25 mouse cellular contexts compared by ENCODE assay signal in the genomic region with DNA sequence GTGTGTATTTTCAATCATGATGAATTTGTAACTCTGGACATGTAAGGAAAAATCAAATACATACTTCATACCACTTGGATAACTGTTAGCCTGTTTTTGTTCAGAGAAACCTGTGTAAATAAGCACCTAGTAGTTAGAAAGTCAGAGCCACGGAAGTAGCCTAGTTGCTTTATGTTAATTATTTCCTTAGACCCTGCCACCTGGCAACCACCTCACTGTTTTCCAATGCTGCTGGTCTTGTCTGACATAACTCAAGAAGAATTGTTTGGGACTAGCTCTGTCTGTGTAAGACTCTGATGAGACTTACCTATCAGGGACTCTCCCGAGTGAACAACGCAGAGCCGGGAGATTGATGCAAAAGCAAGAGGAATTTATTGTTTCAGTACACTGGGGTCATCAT. TPM values are rescaled to one million over a fixed set of nuclear protein-coding genes. Genes with fewer than 3 reads are reported as not detected.
DNase-seq lines count a peak whose midpoint lies in the region; ATAC-seq and TF ChIP-seq lines count a peak whose summit lies in the region.
"Had no signal": no experiment of that assay in that cellular context is flagged by ENCODE, and none has a peak within 500 bp of the region (broad histone marks: within the 10 kb centered on the region; RNA-seq: fewer than 3 reads in every experiment).

No protein-coding gene starts in this region.

- no peak overlapping the region for H3K4me2 ChIP-seq in kidney, embryonic 14.5 days (replicated peaks; ENCODE audit: low read depth, low read length)
- no peak overlapping the region for H3K4me2 ChIP-seq in kidney, embryonic 16.5 days (replicated peaks; ENCODE audit: low read depth, low read length)
- H3K4me2 ChIP-seq: embryonic facial prominence, embryonic 13.5 days; embryonic facial prominence, embryonic 15.5 days; forebrain, embryonic 12.5 days had no signal

- TF ChIP-seq CTCF in kidney, adult 2 months (conservative IDR thresholded peaks at IDR 0.05; ENCODE audit: insufficient read depth, insufficient read length, low read depth, low read length) = no peak

- 74% methylated on average over 4 of the region's 4 CpGs for WGBS in kidney, adult 2 months
- 92% methylated on average over 4 of the region's 4 CpGs for WGBS in kidney, embryonic 14.5 days
- 95% methylated on average over 4 of the region's 4 CpGs for WGBS in kidney, embryonic 16.5 days

- peaks cover 6% of the 10 kb centered on the region; the same call in 1 of the 2 replicates for H3K4me1 ChIP-seq in kidney, adult 2 months (ENCODE audit: control insufficient read depth, insufficient read depth, low read length)
- no peaks in the 10 kb centered on the region for H3K4me1 ChIP-seq in kidney, embryonic 14.5 days (ENCODE audit: control insufficient read depth, insufficient read depth, low read length)
- H3K4me1 ChIP-seq in kidney, embryonic 16.5 days (ENCODE audit: insufficient read depth, low read length) = no peaks in the 10 kb centered on the region
- H3K4me1 ChIP-seq: embryonic facial prominence, embryonic 13.5 days; embryonic facial prominence, embryonic 15.5 days; forebrain, embryonic 10.5 days; forebrain, embryonic 12.5 days had no signal

- no peak for TF ChIP-seq POLR2A in kidney, adult 2 months (IDR thresholded peaks at IDR 0.05; ENCODE audit: low read depth, low read length)

- no peaks in the 10 kb centered on the region for H3K27me3 ChIP-seq in kidney, adult 2 months (replicated peaks; ENCODE audit: control insufficient read depth, insufficient read depth, low read length)
- no peaks in the 10 kb centered on the region for H3K27me3 ChIP-seq in kidney, embryonic 14.5 days (ENCODE audit: control insufficient read depth, insufficient read depth, low read length)
- no peaks in the 10 kb centered on the region for H3K27me3 ChIP-seq in kidney, embryonic 16.5 days (ENCODE audit: insufficient read depth, low read length)
- H3K27me3 ChIP-seq: embryonic facial prominence, embryonic 13.5 days; embryonic facial prominence, embryonic 15.5 days; forebrain, embryonic 12.5 days had no signal

- peak; percentile 58 for DNase-seq in kidney, adult 2 months
- peak; percentile 14 to 19 for DNase-seq in kidney, postnatal 36 days
- no peak for DNase-seq in retina, postnatal 1 day
- DNase-seq: adrenal gland, adult 2 months; adrenal gland, postnatal 10 days; adrenal gland, postnatal 25 days; cerebellum, adult 11 months; cerebellum, adult 18-20 months; cerebellum, adult 8-10 months; cerebellum, adult 9-11 months; cerebellum, postnatal 14 days; cerebellum, postnatal 36 days; embryo, embryonic 11 days had no signal

- no peaks in the 10 kb centered on the region for H3K36me3 ChIP-seq in kidney, adult 2 months (ENCODE audit: control insufficient read depth, insufficient read depth, low read length)
- H3K36me3 ChIP-seq in kidney, embryonic 14.5 days (ENCODE audit: control insufficient read depth, insufficient read depth, low read length) = no peaks in the 10 kb centered on the region
- no peaks in the 10 kb centered on the region for H3K36me3 ChIP-seq in kidney, embryonic 16.5 days (ENCODE audit: insufficient read depth, low read length)
- H3K36me3 ChIP-seq: embryonic facial prominence, embryonic 13.5 days; embryonic facial prominence, embryonic 15.5 days; forebrain, embryonic 10.5 days; forebrain, embryonic 12.5 days had no signal

- H3K27ac ChIP-seq in kidney, adult 2 months (ENCODE audit: insufficient read depth, low read depth, low read length) = 0 out of 2 replicates have a peak overlapping the region, but pooled peaks have one; percentile 31
- H3K27ac ChIP-seq in kidney, embryonic 14.5 days (ENCODE audit: low read depth, low read length) = no peak overlapping the region
- no peak overlapping the region for H3K27ac ChIP-seq in kidney, embryonic 16.5 days (ENCODE audit: low read length)
- H3K27ac ChIP-seq: embryonic facial prominence, embryonic 13.5 days; embryonic facial prominence, embryonic 15.5 days; forebrain, embryonic 10.5 days; forebrain, embryonic 12.5 days had no signal

- no peak for ATAC-seq in kidney, embryonic 14.5 days (ENCODE audit: low FRiP score, low TSS enrichment)
- no peak for ATAC-seq in kidney, embryonic 16.5 days (ENCODE audit: low FRiP score, low TSS enrichment)
- ATAC-seq: forebrain, embryonic 14.5 days; forebrain, embryonic 16.5 days had no signal

- no peak overlapping the region for H3K9ac ChIP-seq in kidney, embryonic 14.5 days (ENCODE audit: low read depth, low read length)
- H3K9ac ChIP-seq in kidney, embryonic 16.5 days (replicated peaks; ENCODE audit: low read length) = no peak overlapping the region
- H3K9ac ChIP-seq: embryonic facial prominence, embryonic 13.5 days; embryonic facial prominence, embryonic 15.5 days; forebrain, embryonic 12.5 days had no signal

- no peaks in the 10 kb centered on the region; the same call in 1 of the 2 replicates for H3K9me3 ChIP-seq in kidney, embryonic 14.5 days (ENCODE audit: control insufficient read depth, low read length)
- no peaks in the 10 kb centered on the region for H3K9me3 ChIP-seq in kidney, embryonic 16.5 days (ENCODE audit: low read length)
- H3K9me3 ChIP-seq: embryonic facial prominence, embryonic 13.5 days; embryonic facial prominence, embryonic 15.5 days; forebrain, embryonic 12.5 days had no signal

- H3K4me3 ChIP-seq in kidney, adult 2 months (ENCODE audit: insufficient read depth, low read depth, low read length) = no peak overlapping the region
- no peak overlapping the region for H3K4me3 ChIP-seq in kidney, embryonic 14.5 days (ENCODE audit: low read length)
- no peak overlapping the region for H3K4me3 ChIP-seq in kidney, embryonic 16.5 days (ENCODE audit: low read length)
- H3K4me3 ChIP-seq: embryonic facial prominence, embryonic 13.5 days; embryonic facial prominence, embryonic 15.5 days; erythroblast, embryonic 14.5 days; forebrain, embryonic 10.5 days; forebrain, embryonic 12.5 days had no signal

RNA-seq across cellular contexts. Expression of a gene that starts 7.0 kb away (rescaled TPM):
- 0.08 TPM in 1 of 2 replicates, not detected in the other for polyA plus RNA-seq in kidney, adult 2 months (2012; rRNA removed)
- polyA plus RNA-seq in kidney, embryonic 14.5 days (2014; fragmentation: Nextera tagmentation; extraction: Ambion mirVana) = not detected in 2 replicates
- polyA plus RNA-seq in kidney, embryonic 16.5 days (2015; fragmentation: Nextera tagmentation; extraction: Ambion mirVana) = not detected in 2 replicates
- polyA plus RNA-seq: adrenal gland, adult 2 months; brain, embryonic 14.5 days; C2C12; embryonic facial prominence, embryonic 11.5 days; embryonic facial prominence, embryonic 13.5 days; embryonic facial prominence, embryonic 15.5 days; erythroblast, embryonic 14.5 days; forebrain, embryonic 10.5 days; forebrain, embryonic 12.5 days; forebrain, embryonic 14.5 days; forebrain, embryonic 16.5 days had no signal

RNA-seq across cellular contexts. Expression of a gene that starts 28.2 kb away (rescaled TPM):
- 0.09 and 0.14 TPM in 2 replicates for polyA plus RNA-seq in kidney, adult 2 months (2012; rRNA removed)
- polyA plus RNA-seq in kidney, embryonic 14.5 days (2014; fragmentation: Nextera tagmentation; extraction: Ambion mirVana) = not detected in 2 replicates
- polyA plus RNA-seq in kidney, embryonic 16.5 days (2015; fragmentation: Nextera tagmentation; extraction: Ambion mirVana) = 0.09 TPM in 1 of 2 replicates, not detected in the other
- polyA plus RNA-seq: brain, embryonic 14.5 days; C2C12; embryonic facial prominence, embryonic 11.5 days; embryonic facial prominence, embryonic 13.5 days; embryonic facial prominence, embryonic 15.5 days; erythroblast, embryonic 14.5 days; forebrain, embryonic 10.5 days; forebrain, embryonic 12.5 days; forebrain, embryonic 14.5 days; forebrain, embryonic 16.5 days had no signal

RNA-seq across cellular contexts. Expression of a gene that starts 55.0 kb away (rescaled TPM):
- 0.03 TPM in 1 of 2 replicates, not detected in the other for polyA plus RNA-seq in kidney, adult 2 months (2012; rRNA removed)
- not detected in 2 replicates for polyA plus RNA-seq in kidney, embryonic 14.5 days (2014; fragmentation: Nextera tagmentation; extraction: Ambion mirVana)
- polyA plus RNA-seq in kidney, embryonic 16.5 days (2015; fragmentation: Nextera tagmentation; extraction: Ambion mirVana) = not detected in 2 replicates
- polyA plus RNA-seq: brain, embryonic 14.5 days; C2C12; embryonic facial prominence, embryonic 11.5 days; embryonic facial prominence, embryonic 13.5 days; embryonic facial prominence, embryonic 15.5 days; erythroblast, embryonic 14.5 days; forebrain, embryonic 10.5 days; forebrain, embryonic 12.5 days had no signal
